Mouse (Mus musculus) megakaryocyte, adult 5-6 weeks (primary cell): ENCODE data around the gene Magi1. TPM values are rescaled to one million over a fixed set of nuclear protein-coding genes. Genes with fewer than 3 reads are reported as not detected.

Experiments used
- ATAC-seq: 2 replicates; pipeline ENCODE4 v1.8.0; 2016; ENCODE audit warnings: mild to moderate bottlenecking, inconsistent platforms; ENCODE audit not compliant: poor library complexity, severe bottlenecking
- total RNA-seq, 2 experiments: library from RNA; stranded (forward) in 1 of 2; stranded (reverse) in 1 of 2; fragments of 153-499, 151-499 nt in 1 of 2; fragments of 221-1000, 200-1000 nt in 1 of 2; gene quantifications; 2 replicates each; pipeline versions ENCODE4 v1.2.3 to v1.2.4; 2015 to 2017

Gene Magi1
- total RNA-seq, 2 experiments from 2014 or later, result 0.09 TPM; not detected in 1

DNA sequence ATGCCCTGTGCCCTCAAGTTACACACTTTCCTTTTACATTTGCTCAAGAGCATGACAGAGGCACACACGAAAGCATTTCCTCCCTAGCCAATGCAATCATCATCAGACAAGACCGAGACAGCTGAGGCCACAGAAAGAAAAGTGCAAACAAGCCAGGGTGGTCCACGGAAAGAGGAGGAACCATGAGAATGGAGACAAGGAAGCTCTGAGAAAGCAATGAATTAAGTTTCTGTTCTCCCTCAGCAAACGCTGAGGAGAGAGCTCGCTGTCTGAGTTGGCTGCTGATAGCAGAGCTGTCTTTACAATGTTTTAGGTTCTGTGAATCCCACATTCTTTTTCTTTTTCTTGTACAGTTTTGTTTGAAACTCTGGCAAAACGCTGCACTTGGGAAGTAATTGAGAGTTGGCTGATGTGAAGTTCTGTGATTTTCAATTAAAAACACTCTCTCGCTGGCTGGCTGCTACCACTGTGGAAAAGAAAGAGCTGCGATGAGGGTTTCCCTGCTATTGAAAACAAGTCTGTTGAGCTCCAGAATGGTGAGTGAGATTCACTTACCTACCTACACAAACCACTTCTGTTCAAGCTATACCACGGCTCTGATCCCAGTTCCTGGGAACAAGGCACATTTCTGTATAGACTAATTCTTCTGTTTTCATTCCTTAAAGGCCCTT, 120.3 kb downstream of the Magi1 start:
- ATAC-seq, result no peak

GRCm38 (mm10) chr6:94162918-94163317, 120.8 kb downstream of the Magi1 start:
- ATAC-seq, result no peak

- no peak for ATAC-seq
Measured at GRCm38 (mm10) chr6:94159256-94159655, 124.5 kb downstream of the Magi1 start.

DNA sequence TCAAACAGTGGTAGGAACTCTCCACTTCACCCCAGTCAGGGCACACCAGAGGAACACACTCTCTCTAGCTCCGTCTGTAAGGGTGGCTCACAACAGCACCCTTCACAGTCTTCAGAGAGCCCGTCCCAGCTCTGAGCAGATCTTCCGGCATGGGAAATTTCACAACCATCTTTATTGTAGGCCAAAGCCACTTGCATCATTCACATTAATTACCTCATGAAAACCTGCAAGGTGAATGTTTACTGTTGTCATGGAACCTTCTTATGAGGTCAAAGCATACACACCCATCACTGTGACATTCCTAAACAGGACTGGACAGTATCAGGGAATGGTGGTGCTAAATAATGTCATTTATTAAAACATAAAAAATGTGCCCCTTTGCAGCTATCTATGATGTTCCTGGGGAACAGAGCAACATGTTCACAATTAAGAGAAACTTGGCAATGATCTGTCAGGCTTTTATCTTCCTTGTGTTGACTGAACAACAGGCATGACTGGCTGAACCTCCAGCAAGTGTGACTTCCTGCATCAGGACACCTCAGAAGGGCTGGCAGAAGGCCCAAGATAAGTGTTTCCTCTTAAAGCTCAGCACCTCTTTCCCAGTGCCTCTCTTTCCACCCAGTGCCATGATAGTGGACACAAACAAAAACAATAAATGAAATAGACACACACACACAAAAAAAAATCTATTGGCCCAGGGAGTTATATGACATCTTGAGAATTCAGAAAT, 125.4 kb downstream of the Magi1 start:
- no peak for ATAC-seq

DNA sequence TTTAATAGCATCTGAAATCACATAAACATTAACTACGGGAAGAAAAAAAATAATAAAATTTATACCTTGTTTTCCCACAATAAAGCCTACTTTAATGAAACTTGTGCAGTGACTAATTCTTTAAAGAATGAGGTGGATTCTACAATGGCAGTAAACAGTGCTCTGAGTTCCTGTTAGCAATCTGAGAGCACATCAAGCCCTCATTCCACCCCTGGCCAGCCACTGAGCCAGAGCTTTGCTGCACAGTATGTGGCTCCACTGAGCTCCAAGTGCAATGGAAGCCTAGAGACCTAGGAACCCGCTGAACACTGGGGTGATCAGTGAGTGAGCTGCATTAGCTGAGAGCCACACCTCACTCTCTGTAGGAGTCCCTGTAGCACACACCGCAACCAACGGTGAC, 127.7 kb downstream of the Magi1 start:
- no peak for ATAC-seq

GRCm38 (mm10) chr6:94154854-94155601, 128.7 kb downstream of the Magi1 start:
- ATAC-seq, result no peak

DNA sequence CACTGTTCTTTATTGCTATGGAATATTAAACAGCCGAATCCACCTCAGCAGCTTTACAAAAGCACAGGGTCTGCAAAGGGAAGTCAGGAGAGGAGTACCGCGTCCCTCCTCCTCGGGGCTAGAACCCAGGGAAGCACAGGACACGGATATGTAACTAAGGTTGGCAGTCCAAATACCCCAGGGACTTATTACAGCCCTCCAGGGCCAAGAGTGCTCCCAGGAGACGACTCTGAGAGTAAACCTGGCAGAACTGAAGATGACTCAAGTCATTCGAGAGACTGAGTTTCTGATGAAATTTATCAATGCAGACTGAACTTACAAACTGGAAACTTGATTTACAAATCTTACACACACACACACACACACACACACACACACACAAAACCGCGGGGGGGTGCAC, 130.8 kb downstream of the Magi1 start:
- no peak for ATAC-seq

DNA sequence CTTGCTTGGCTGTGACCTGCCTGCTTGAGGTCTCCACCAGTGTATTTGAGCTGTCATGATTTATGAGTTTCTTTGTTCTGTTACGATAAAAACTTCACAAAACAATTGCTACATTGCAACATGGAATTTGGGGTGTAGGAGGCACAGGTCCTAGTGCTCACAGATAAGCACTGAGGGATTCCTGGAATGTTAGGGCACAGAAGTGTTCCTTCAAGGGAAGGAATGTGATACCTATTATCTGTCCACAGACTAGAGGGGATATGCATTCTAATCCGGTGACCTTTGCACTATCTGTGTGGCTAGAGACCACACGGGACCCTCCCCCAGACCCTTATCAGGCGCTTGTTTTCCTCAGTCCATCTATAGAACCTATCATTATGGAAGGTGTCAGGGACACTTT, 132.8 kb downstream of the Magi1 start:
- ATAC-seq, result no peak

- no peak for ATAC-seq
Measured at GRCm38 (mm10) chr6:94149800-94150199, 133.9 kb downstream of the Magi1 start.

DNA sequence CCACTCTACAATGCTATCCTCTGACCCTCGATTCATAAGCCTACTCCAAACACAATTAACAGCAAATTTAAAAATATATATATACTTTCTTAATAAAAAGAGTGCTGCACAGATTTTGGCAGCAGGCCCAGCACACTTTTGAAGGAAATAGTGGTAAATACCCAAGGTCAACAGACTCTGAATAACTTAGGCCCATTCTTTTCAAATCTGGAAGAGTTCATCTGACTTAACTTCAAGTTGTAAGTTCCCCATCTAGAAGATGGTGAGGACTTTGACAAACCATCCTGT, 137.6 kb downstream of the Magi1 start:
- ATAC-seq, result no peak

DNA sequence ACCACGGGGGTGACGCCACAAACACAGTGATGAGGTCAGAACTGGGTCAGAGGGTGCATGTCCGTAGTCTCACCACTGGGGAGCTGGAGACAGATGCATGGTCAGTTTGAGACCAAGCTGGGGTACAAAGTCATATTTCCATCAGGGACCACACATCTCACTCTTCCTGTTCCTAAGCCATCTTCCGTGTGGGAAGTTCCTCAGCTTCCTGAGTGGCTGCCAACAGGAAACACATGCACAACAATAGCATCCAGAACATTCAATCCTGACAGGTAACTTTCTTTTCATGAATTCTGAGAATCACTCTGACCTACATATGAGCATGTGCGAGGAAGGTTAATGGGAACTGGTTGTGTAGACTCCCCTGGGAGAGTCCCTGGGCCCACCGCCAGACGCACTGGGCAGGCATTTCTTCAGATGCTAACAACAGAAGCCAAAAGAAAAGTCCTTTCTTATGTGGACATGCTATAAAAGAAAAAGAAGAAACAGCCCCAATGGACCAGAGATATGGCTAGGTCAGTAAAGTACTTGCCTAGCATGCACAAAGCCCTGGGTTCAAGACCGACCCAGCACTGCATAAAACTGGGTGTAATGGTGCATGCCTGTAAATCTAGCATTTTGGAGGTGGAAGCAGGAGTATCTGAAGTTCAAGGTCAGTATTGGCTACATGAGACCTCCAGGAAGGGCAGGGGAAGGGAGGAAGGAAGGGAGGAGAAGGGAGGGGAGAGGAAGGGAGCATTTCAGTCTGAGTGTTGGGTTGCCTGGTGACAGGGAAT, 138.1 kb downstream of the Magi1 start:
- ATAC-seq, result no peak

GRCm38 (mm10) chr6:94142493-94142892, 141.2 kb downstream of the Magi1 start:
- no peak for ATAC-seq

- no peak for ATAC-seq
Measured at GRCm38 (mm10) chr6:94141496-94141895, 142.2 kb downstream of the Magi1 start.

DNA sequence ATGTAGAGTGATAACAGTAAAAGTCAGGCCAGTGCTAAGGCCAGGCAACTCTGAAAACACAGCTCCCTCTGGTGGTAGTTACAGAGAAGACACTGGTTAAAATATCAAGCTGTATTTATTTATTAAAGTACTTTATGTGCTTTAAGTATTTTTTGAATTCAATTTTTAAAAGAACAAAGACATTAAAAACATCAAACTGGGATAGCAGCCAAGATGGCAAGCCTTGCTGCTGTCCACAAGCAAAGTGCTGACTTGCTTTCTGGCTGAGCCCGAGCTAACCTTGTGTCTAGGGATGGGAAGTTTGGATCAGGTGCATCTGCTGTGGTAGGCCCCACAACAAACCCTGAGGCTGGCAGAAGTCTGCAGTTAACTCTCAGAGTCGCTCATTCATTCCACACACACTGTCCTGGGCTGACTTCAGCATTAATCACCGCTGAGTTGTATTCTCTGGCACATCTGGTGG, 143.7 kb downstream of the Magi1 start:
- ATAC-seq, result no peak

- no peak for ATAC-seq
Measured at GRCm38 (mm10) chr6:94136693-94137092, 147.0 kb downstream of the Magi1 start.

- ATAC-seq, result no peak
Measured at GRCm38 (mm10) chr6:94134159-94134558, 149.6 kb downstream of the Magi1 start.

DNA sequence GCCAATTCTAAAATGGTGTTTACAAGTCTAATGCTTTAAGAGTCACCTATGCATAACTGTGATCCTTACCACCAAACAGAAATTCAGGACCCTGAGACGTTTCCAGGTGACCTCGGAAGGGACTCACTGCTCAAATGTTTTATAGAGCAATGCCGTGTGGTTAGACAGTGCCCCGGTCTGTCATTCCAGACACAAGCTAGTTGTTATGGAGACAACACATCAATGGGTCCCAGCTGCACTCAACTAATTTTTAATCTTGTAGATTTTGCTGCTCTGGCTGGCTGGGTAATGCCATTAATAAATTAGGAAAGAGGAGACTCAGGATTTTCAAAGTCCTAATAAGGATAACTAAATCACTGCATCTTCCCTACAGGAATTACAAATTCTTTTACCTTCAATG, 151.7 kb downstream of the Magi1 start:
- ATAC-seq, result no peak

DNA sequence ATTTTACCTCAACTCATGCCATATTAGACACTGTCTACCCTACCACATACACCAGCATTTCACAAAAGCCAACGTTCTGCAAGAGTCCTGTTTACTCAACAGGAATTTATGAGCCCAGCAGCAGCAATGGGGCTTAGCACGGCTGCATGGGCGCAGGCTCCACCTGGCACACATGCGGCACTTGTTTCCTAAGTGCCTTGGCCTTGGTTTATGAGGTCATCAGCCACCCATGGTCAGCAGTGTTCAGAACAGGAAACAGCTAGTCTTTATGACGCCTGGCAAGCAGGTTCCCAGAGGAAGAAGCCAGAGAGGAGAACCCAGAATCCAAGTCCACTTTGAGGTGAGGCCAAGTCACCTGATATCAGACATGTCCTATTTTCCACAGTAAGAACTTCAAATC, 153.3 kb downstream of the Magi1 start:
- no peak for ATAC-seq

- ATAC-seq, result no peak
Measured at GRCm38 (mm10) chr6:94126763-94127162, 157.0 kb downstream of the Magi1 start.

DNA sequence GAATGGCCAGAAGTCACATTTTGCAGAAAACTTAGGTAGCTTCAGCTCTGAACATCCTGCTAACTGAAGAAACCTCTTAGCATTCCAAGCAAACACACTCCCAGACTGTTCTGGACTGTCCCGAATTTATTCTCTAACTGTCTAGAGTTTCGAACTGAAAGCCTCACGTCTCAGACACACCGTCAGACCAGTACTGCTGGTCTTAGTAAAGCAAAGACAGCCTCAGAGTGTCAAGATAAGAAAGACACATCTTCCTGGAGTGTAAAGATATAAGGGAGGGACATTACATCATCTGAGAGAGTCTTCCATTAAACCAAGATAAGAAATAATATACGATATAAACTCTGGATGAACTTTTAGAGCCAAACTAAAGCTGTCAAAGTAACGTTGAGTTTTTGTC, 158.6 kb downstream of the Magi1 start:
- ATAC-seq, result no peak

- ATAC-seq, result no peak
Measured at GRCm38 (mm10) chr6:94124279-94124678, 159.4 kb downstream of the Magi1 start.
